Mouse (Mus musculus) gastrocnemius, postnatal 14 days (tissue): ENCODE measurements around the gene Sept9. TPM values are rescaled to one million over a fixed set of nuclear protein-coding genes. Genes with fewer than 3 reads are reported as not detected.
"Not testable (repeated sequence)": the region's sequence is repeated elsewhere in the genome, so short reads cannot be mapped to it uniquely, and the experiment has no call there.

Experiments
- DNase-seq: peaks from one replicate; pipeline ENCODE4 v3.0.0; 2021; ENCODE audit warnings: mixed read lengths
- intact Hi-C: fragments of 180-260 bp; cut with DNase I; formaldehyde crosslinking; loops from one replicate; pipeline ENCODE4 v1.15.1; 2025; ENCODE audit warnings: low total_unique reads
- total RNA-seq, 2 experiments: library from RNA; stranded (reverse); gene quantifications; 2 replicates each; pipeline ENCODE4 v1.2.3; 2021

The Sept9 gene
- total RNA-seq, 2 experiments from 2014 or later = 27.2 to 34.0 TPM

- intact Hi-C loops = loop anchor here (5.0 to 10.0 kb wide), 3 partner anchors 42 to 80 kb away; no protein-coding TSS in a partner anchor
Measured at GRCm38 (mm10) chr11:117314520-117314919, 115.1 kb downstream of the Sept9 start.

GRCm38 (mm10) chr11:117315309-117315708, 115.8 kb downstream of the Sept9 start:
- intact Hi-C loops = loop anchor here (10.0 kb wide), 1 partner anchor 81 kb away; no protein-coding TSS in a partner anchor
- peak; percentile 79 for DNase-seq

More at GRCm38 (mm10) chr11:117314520-117314919, 115.1 kb downstream of the Sept9 start:
- no peak for DNase-seq

GRCm38 (mm10) chr11:117316441-117317331, 117.2 kb downstream of the Sept9 start:
- intact Hi-C loops = loop anchor here (10.0 kb wide), 1 partner anchor 82 kb away; no protein-coding TSS in a partner anchor
- DNase-seq = peak; percentile 44

GRCm38 (mm10) chr11:117317429-117318101, 118.1 kb downstream of the Sept9 start:
- DNase-seq = peak; percentile 82

GRCm38 (mm10) chr11:117318202-117318601, 118.7 kb downstream of the Sept9 start:
- intact Hi-C loops = loop anchor here (10.0 kb wide), 1 partner anchor 83 kb away; no protein-coding TSS in a partner anchor

More at GRCm38 (mm10) chr11:117317429-117318101, 118.1 kb downstream of the Sept9 start:
- intact Hi-C loops = loop anchor here (10.0 kb wide), 1 partner anchor 83 kb away; no protein-coding TSS in a partner anchor

GRCm38 (mm10) chr11:117318731-117319542, 119.5 kb downstream of the Sept9 start:
- intact Hi-C loops = loop anchor here (10.0 kb wide), 1 partner anchor 84 kb away; no protein-coding TSS in a partner anchor
- DNase-seq = peak; percentile 49

More at GRCm38 (mm10) chr11:117318202-117318601, 118.7 kb downstream of the Sept9 start:
- DNase-seq = no peak

GRCm38 (mm10) chr11:117319543-117320335, 120.3 kb downstream of the Sept9 start:
- intact Hi-C loops = loop anchor here (10.0 kb wide), 1 partner anchor 85 kb away; no protein-coding TSS in a partner anchor
- peak; percentile 62 for DNase-seq

GRCm38 (mm10) chr11:117320482-117320881, 121.0 kb downstream of the Sept9 start:
- intact Hi-C loops = no loop called here
- DNase-seq = no peak

GRCm38 (mm10) chr11:117321311-117321971, 122.0 kb downstream of the Sept9 start:
- no peak for DNase-seq
- intact Hi-C loops = no loop called here

GRCm38 (mm10) chr11:117322311-117322710, 122.8 kb downstream of the Sept9 start:
- no peak for DNase-seq
- intact Hi-C loops = no loop called here

GRCm38 (mm10) chr11:117322730-117323579, 123.5 kb downstream of the Sept9 start:
- intact Hi-C loops = no loop called here
- no peak for DNase-seq

- DNase-seq = no peak
- intact Hi-C loops = no loop called here
Measured at GRCm38 (mm10) chr11:117323976-117324574, 124.6 kb downstream of the Sept9 start.

GRCm38 (mm10) chr11:117324718-117325117, 125.3 kb downstream of the Sept9 start:
- intact Hi-C loops, DNase-seq: not testable (repeated sequence)

GRCm38 (mm10) chr11:117325131-117325467, 125.6 kb downstream of the Sept9 start:
- intact Hi-C loops = no loop called here
- no peak for DNase-seq

- intact Hi-C loops = no loop called here
- no peak for DNase-seq
Measured at GRCm38 (mm10) chr11:117325468-117326139, 126.1 kb downstream of the Sept9 start.

GRCm38 (mm10) chr11:117326140-117326725, 126.8 kb downstream of the Sept9 start:
- intact Hi-C loops = no loop called here
- DNase-seq = no peak
